Mouse (Mus musculus): ENCODE results near the gene Gm20481.
"Not testable (repeated sequence)": the region's sequence is repeated elsewhere in the genome, so short reads cannot be mapped to it uniquely, and the experiment has no call there.

Gm20481 gene

DNA sequence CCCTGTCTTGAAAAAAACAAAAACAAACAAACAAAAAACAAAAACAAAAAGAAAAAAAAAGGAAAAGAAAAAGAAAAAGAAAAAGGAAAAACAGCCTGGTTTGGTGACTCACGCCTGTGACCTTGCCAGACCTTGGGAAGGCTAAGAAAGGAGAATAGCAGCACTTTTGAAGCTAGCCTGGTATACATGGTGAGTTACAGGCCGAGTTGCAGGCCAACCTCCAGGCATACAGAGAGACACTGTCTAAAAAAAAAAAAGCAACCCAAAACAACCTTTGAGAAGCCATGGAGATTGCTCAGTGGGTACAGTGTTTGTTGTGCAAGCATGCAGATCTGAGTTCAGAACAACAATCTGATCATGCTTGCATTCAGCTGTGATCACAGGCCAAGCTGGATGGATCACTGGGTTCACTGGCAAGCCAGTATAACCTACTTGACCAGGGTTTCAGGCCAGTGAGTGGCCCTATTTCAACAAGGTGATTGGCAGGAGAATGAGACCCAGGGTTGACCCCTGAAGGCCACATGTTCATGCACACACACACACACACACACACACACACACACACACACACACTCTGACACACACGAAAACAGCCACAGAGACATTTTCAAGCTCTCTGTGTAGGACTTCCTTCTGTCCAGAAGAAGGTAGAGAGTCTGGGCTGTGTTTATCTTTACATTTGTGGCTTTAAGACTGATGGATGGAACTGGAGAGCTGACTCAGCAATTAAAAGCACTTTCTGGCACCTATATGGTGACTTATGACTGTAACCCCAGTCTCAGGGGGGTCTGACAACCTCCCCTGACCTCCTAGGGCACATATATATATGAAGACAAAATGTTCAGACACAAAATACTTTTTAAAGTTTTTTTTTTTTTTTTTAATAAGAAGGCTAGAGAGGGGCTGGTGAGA, 6.1 kb downstream of the Gm20481 start:
- no peak for DNase-seq (ENCODE audit: low spot score in 2 of 2)

DNA sequence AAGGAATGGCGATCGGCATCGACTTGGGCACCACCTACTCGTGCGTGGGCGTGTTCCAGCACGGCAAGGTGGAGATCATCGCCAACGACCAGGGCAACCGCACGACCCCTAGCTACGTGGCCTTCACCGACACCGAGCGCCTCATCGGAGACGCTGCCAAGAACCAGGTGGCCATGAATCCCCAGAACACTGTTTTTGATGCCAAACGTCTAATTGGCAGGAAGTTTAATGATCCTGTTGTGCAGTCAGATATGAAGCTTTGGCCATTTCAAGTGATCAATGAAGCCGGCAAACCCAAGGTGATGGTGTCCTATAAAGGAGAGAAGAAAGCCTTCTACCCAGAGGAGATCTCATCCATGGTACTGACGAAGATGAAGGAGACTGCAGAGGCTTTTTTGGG, 7.3 kb downstream of the Gm20481 start:
- DNase-seq (ENCODE audit: low spot score in 2 of 2) = no peak

DNA sequence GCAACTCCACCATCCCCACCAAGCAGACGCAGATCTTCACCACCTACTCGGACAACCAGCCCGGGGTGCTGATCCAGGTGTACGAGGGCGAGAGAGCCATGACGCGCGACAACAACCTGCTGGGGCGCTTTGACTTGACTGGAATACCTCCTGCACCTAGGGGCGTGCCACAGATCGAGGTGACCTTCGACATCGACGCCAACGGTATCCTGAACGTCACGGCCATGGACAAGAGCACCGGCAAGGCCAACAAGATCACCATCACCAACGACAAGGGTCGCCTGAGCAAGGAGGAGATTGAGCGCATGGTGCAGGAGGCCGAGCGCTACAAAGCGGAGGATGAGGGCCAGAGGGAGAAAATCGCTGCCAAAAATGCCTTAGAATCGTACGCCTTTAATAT, 8.5 kb downstream of the Gm20481 start:
- DNase-seq (ENCODE audit: low spot score in 2 of 2) = no peak

DNA sequence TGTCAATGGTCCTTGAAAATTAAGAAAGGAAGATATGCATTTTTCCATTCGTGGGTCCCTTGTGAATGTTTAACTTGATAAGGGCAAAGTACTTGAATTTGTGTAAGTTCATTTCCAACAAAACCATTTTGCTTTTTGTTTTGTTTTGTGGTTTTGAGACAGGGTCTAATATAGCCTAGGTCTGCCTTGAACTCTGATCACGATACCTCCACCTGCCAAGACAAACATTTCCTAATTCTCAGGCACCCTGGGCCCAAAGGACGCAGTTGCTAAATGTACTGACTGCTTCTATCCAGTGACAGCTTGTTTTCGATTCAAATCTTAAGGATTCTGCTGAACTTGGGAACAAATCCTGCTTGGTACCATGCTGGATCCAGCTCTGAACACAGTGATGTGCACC, 9.9 kb downstream of the Gm20481 start:
- no peak for DNase-seq (ENCODE audit: low spot score in 2 of 2)

DNA sequence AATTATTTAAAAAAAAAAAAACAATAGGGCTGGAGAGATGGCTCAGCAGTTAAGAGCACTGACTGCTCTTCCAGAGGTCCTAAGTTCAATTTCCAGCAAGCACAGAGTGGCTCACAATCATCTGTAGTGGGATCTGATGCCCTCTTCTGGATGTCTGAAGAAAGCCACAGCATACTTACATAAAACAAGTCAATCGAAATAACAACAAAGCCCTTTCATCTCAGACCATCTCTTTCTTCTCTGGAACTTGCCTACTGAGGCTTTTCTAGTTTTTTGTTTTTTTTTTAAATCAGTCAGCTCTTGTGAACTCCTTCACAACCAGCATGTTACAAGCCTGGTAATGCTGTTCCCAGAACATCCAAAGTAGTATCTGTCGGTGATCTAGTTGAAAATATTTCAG, 10.9 kb downstream of the Gm20481 start:
- peak; percentile 33 to 52 for DNase-seq (ENCODE audit: low spot score in 2 of 2)

DNA sequence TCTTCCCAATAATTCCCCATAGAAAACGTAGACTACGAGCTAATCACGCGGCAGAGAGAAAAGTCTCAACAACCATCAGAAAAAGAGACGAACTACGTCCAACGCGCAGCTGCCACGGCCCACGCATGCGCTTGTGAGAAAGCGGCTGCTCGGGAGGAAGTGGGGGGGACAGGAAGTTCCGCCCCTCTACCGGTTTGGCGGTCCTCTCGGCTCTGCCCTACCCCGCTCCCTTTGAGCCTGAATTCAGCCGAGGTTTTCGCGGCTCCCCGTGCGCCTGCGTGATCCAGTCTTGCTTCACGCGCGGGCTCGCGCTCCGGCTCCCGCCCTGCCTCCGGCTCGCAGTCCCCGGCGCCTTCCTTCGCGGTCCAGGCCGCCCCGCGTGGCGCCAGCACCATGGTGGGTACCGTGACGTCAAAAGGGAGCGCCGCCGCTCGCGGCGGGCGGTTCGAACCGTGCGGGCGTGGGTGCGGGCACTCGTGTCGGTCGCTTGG, 12.0 kb downstream of the Gm20481 start, which contains the start of gene Lsm2:
TSS of gene Lsm2 (plus strand) at position 173 of the 491 bp plus-strand sequence.
- DNase-seq (ENCODE audit: low spot score in 2 of 2) = peak; percentile 92

DNA sequence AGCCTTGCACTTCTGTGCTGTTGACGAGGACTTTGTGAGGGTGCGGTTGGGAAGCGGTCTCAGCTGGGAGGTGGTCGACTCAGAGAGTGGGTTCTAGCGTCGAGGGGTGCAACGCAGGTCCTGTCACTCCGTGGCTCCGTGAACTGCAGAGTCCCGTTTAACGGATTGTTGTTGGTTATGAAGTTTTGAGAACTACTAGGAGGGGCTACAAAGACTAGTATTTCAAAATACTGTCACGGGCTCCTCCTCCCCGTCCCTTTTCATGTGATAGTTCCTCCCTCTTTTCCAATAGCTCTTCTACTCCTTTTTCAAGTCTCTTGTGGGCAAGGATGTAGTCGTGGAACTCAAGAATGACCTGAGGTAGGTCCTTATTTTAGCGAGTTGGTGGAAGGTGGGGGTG, 12.6 kb downstream of the Gm20481 start:
- DNase-seq (ENCODE audit: low spot score in 2 of 2) = no peak

DNA sequence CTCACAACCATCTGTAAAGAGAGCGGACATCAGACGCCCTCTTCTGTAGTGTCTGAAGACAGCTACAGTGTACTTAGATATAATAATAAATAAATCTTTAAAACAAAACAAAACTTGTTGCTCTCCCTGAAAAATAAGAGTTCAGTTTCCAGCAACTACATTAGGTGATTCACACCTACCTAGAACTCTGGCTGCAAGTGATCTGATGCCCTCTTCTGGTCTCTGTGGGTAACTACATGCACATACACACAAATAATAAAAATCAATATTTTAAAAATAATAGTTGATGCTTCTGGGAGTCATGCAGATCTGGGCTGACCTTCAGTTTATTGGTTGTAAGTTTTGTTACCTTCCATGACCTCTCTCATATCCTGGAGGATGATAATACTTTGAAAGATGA, 14.5 kb downstream of the Gm20481 start:
- no peak for DNase-seq (ENCODE audit: low spot score in 2 of 2)

DNA sequence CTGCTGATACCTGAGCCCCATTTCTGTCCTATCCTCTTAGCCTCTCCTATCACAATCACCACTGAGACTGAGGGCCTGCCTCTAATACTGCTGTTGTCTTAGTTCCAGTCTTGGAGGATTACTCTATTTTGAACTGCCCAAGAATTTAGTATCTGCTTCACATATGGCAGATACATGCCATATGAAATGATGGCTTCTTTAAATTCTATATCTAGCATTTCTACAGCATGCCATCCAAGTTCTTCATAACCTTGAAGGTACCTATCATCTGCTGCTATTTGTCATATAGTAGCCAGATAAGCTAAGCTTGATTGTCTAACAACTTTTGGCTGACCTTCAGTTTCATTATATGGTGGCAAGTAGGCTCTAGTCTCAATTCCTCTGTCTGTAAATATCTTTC, 25.0 kb downstream of the Gm20481 start:
- no peak for DNase-seq (ENCODE audit: low spot score in 2 of 2)

DNA sequence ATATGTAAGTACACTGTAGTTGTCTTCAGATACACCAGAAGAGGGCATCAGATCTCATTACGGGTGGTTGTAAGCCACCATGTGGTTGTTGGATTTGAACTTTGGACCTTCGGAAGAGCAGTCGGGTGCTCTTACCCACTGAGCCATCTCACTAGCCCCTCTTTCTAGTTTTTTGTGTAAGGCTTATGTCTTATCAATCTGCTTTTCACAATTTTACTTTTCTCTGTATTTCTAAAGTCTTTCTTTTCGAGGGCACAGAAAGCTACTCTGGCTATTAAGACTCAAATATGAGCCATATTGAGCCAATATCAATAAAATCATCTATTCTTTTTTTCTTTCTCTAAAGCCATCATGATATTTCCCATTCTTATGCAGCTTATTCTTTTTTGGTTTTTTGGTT, 25.5 kb downstream of the Gm20481 start:
- not testable (repeated sequence) for DNase-seq (ENCODE audit: low spot score in 2 of 2)

DNA sequence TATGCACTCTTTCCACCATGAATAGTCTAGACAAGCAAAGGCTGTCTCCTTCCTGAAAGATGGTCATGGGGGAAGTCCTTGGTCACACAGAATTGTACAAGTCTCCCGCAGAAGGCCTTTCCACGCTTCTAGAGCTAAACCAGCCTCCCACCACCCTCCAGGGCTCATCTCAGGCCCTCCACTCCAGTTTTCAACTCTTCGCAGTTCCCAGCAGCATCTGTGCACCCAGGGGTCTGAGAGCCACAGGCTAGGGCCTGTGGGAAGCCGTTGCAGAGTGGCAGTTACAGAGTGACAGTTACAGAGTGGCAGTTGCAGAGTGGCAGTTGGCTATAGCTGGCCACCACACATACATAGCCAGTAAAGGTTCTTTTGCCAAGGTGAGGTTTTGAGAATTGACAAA, 26.2 kb downstream of the Gm20481 start:
- not testable (repeated sequence) for DNase-seq (ENCODE audit: low spot score in 2 of 2)

DNA sequence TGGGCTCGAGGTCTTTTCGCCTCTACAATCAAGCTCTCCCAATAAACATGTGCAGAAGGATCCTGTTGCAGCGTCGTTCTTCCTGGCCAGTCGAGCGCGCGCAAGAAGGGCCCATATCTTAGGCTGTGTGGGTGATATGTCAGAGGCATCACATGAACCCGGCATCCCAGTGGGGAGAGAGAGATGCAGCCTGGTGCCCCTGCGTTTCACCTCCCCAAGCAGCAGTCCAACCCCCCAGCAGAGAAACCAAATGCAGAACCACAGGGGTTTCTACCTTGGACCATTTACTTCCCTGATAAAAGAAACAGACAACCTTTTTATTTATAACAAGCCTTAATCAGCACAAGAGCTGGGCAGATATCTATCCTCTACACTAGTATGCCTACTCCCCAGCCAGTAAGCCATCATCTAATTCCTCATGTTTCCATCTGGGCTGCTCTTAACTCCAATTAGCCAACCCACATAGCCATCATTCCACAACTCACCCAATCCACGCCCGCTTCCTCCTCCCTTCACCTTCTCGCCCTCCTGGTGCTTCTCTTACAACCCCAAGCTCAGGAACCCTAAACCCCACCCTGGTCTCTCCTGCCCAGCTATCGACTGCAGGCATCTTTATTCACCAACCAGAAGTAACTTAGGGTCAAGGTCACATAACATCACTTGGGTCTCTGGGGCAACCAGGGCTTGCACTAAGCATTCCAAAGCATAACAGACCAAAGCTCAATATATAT, 26.9 kb downstream of the Gm20481 start:
- no peak for DNase-seq (ENCODE audit: low spot score in 2 of 2)

DNA sequence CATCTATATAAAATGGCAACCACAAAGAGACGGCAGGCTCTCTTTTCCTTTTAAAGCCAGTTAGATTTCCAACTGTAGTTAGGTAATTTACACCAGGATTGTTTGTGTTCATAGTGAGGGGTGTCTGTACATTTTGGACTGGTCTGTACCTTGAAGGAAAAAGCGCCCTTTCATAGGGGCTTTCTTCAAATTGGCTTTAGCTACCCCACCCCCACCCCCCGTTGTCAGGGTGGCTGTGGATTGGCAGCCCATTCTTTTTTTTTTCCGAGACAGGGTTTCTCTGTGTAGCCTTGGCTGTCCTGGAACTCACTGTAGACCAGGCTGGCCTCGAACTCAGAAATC, 27.4 kb downstream of the Gm20481 start:
- DNase-seq (ENCODE audit: low spot score in 2 of 2) = no peak

DNA sequence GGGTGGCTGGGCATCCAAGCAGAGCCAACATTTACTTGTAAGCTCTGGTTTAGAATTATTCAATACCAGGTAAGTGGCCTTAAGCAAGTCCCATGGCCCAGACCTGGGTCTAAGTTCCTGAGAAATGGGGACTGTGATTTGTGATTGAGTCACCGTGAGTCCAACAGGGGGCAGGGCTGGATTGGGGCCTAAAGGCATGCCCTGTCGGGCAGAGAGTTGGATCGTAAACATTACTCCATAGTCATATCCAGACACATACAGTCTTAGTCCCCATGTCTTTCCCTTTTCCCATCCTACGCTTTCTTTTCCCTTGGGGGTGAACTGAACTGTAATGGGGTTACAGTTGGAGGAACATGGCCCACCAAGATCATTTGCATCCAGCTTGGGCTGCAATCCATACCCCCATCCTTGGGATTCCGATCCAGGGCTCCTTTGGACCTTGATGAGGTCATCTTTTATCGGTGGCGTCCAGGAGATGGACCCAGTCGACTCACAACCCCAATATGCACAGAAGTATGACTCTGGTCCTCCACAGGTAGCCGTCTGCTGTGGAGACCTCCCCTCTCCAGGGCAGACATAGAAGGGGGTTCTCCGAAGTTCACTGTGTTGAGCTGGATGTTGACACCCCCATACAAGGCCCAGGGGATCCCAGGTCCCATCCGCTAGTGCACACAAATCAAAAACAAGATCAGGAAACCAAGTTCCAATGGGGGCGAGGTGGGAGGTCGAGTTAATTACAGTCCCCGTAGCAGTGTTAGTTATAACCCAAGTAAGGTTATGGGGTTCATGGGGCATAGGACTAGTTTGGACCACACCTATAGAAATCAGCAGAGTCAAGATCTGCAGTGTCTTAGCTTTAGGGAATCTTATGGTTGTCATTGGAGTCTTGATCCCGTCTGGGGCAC, 29.1 kb downstream of the Gm20481 start:
- DNase-seq (ENCODE audit: low spot score in 2 of 2) = no peak

DNA sequence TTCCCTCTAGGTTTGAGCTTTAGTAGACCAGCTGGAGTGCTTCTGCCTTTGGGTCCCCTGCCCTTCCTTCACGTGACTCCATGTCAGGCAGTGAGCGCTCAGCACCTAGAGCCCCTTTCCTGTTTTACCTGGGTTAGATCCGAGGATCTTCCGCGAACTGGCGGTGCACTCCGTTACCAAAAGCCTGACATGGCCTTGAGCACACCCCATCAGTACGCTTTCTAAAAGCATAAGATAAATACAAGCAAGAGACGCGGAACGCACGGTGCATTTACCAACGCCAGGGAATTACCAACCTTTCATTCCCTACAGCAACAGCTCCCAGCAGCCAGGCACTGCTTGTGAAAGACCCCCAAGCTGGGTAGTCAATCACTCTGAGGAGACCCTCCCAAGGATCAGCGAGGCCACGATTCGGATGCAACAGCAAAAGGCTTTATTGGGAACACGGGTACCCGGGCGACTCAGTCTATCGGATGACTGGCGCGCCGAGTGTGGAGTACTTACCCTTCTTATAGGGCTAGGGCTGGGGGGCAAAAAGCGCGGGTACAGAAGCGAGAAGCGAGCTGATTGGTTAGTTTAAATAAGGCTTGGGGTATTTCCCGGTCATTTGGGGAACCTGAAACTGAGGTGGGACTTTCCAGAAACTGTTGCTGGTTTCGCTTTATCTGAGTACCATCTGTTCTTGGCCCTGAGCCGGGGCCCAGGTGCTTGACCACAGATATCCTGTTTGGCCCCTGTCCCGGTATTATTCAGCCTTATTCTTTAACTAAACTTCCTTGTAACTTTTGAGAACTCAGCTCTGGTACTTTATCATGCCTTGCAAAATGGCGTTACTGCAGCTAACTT, 30.4 kb downstream of the Gm20481 start:
- DNase-seq (ENCODE audit: low spot score in 2 of 2) = peak; percentile 73 to 78

DNA sequence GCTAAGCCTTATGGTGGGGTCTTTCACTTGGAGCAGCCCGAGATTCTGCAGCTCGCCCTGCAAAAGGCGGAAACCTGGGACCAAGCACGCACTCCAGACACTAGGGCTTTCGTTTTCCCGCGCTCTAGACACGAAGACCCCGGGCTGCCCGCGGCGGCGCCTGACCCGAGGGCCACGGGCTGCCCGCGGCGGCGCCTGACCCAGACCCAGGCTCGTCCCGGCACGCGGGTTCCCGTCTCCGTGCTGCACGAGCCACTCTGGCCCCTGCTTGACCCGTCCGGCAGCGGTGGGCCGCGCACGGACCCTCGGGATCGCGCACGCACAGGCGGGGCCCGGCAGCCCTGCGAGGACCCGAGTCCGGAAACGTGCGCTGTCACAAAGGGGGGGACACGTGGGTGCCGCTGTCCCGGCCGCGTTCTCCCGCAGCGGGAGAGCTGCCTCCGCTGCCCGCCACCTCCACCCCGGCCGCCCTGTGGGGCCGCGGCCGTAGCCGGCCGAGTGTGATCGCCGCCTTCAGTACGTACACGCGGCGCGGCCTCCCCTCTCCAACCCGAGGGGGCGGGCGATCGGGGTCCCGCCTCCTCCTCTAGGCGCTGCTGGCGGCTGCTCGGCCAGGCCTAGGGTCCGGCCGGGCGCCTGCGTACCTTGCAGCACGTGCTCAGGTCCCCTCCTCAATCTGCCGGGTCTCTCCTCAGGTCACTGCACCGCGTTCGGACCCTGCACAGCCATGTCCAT, 31.2 kb downstream of the Gm20481 start, which contains the start of gene Vars:
TSS of gene Vars (plus strand) at position 271 of the 735 bp plus-strand sequence.
- peak; percentile 78 to 80 for DNase-seq (ENCODE audit: low spot score in 2 of 2)

DNA sequence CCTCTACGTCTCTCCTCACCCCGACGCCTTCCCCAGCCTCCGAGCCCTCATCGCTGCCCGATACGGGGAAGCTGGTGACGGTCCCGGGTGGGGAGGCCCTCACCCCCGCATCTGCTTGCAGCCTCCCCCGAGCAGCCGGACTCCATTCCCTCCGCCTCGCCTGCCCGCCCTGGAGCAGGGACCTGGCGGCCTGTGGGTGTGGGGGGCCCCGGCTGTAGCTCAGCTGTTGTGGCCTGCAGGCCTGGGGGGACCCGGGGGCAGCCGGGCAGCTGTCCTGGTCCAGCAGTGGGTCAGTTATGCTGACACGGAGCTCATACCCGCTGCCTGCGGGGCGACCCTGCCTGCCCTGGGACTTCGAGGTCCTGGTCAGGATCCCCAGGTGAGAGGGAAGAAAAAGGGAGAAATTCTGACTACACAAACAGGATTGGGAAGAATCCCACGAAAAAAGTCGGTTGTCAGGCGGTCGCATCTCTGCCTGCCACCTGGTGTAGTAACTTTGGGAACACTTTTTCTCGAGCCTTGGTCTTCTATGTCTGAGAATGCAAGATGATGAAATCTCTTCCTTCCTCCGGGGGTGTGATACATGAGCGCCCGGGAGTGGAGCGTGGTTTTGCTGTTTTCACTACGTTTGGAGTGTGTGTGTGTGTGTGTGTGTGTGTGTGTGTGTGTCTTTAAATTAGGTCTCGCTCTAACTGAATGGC, 31.9 kb downstream of the Gm20481 start:
- peak; percentile 62 to 66 for DNase-seq (ENCODE audit: low spot score in 2 of 2)

DNA sequence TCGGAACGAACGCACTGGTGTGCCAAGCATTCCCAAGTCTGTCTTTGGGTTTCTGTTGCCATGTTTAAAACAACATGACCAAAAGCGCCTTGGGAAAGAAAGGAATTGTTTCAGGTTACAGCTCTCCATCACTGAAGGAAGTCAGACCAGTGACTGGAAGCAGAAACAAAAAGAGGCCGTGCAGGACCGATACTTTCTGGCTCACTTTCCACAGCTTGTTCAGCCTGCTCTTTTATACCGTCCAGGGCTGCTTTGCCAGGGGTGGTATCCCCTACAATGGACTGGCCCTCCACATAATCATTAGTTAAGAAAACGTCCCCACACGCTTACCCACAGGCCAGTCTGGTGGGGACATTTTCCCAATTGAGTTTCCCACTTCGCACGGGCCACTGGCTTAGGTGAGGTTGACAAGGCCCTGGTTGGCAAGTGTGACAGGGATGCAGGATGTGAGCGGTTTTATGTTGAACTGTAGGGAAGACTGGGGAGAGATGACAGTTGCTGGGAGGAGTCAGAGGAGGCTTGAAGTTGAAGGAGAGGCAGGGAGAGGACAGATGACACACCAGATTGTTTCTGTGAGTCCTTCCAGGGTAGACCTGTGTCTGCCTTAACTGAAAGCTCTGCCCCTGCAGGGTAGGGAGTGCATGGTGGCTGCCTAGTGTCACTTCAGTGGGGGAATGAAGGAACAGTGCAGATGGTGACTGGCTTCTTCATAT, 32.6 kb downstream of the Gm20481 start:
- no peak for DNase-seq (ENCODE audit: low spot score in 2 of 2)
